Mouse (Mus musculus) CH12.LX (cell line): ENCODE results near the gene Ntm. TPM values are rescaled to one million over a fixed set of nuclear protein-coding genes. Genes with fewer than 3 reads are reported as not detected.

Experiments used
- DNase-seq: peaks from one replicate; pipeline ENCODE4 v3.0.0-alpha.2; 2013; ENCODE audit errors: extremely low read depth
- H3K27ac ChIP-seq: 2 replicates; pipeline ENCODE4 v1.5.1; 2012; ENCODE audit warnings: low read depth, mild to moderate bottlenecking, control low read depth, moderate library complexity; ENCODE audit not compliant: insufficient read depth
- H3K27me3 ChIP-seq: replicated peaks from 2 replicates; pipeline ENCODE3; 2012; ENCODE audit warnings: inconsistent platforms
- H3K36me3 ChIP-seq, 2 experiments: replicated peaks in 1 of 2; 2 replicates each; pipeline versions ENCODE3 to v1.6.1; 2012; ENCODE audit warnings: inconsistent platforms in 1 of 2, low read length in 1 of 2, mild to moderate bottlenecking in 1 of 2, mixed read lengths in 1 of 2, moderate library complexity in 1 of 2; ENCODE audit not compliant: control insufficient read depth in 1 of 2, insufficient read depth in 1 of 2
- H3K4me1 ChIP-seq, 2 experiments: 2 replicates each; pipeline ENCODE4 v1.6.1; 2012; ENCODE audit warnings: inconsistent platforms in 1 of 2, moderate library complexity in 1 of 2; ENCODE audit not compliant: insufficient read depth in 2 of 2, control insufficient read depth in 1 of 2
- H3K4me2 ChIP-seq: 2 replicates; pipeline ENCODE4 v1.6.1; 2012; ENCODE audit warnings: low read depth, mild to moderate bottlenecking, control low read depth; ENCODE audit not compliant: poor library complexity, insufficient read depth, severe bottlenecking
- H3K4me3 ChIP-seq, 3 experiments: fragments of 150-350 bp in 1 of 3; sonication (generic) in 1 of 3; replicated peaks in 1 of 3; 2 replicates each; pipeline versions ENCODE3 to v1.5.1; 2011 to 2012; ENCODE audit warnings: low read depth in 2 of 3, low read length in 2 of 3, mild to moderate bottlenecking in 2 of 3, moderate library complexity in 2 of 3, control low read depth in 1 of 3, improper control_type of control experiment in 1 of 3, inconsistent platforms in 1 of 3, mixed read lengths in 1 of 3; ENCODE audit not compliant: poor library complexity in 1 of 3
- H3K79me2 ChIP-seq: replicated peaks from 2 replicates; pipeline ENCODE4 v1.6.1; 2012; ENCODE audit warnings: mild to moderate bottlenecking, moderate library complexity; ENCODE audit not compliant: control insufficient read depth, poor library complexity, insufficient read depth, severe bottlenecking; ENCODE audit errors: extremely low read depth
- H3K9ac ChIP-seq: 2 replicates; pipeline ENCODE4 v1.6.1; 2012; ENCODE audit warnings: low read depth, mild to moderate bottlenecking, control low read depth, moderate library complexity; ENCODE audit not compliant: insufficient read depth
- H3K9me3 ChIP-seq: replicated peaks from 2 replicates; pipeline ENCODE3; 2012; ENCODE audit warnings: low read length, inconsistent platforms, mixed read lengths
- CHD1 ChIP-seq: IDR thresholded peaks from 2 replicates; pipeline ENCODE4 v1.6.1; 2012; ENCODE audit warnings: low read depth, low read length, improper control_type of control experiment, inconsistent platforms
- CHD2 ChIP-seq: IDR thresholded peaks from 2 replicates; pipeline ENCODE4 v1.6.1; 2011; ENCODE audit warnings: low read length, improper control_type of control experiment
- ELF1 ChIP-seq: IDR thresholded peaks from 2 replicates; pipeline ENCODE4 v1.6.1; 2014; ENCODE audit warnings: low read depth, mild to moderate bottlenecking, inconsistent platforms, low read length, improper control_type of control experiment
- EP300 ChIP-seq: IDR thresholded peaks from 2 replicates; pipeline ENCODE4 v1.6.1; 2011; ENCODE audit warnings: low read length, improper control_type of control experiment
- ETS1 ChIP-seq: conservative IDR thresholded peaks from 2 replicates; pipeline ENCODE4 v1.6.1; 2012; ENCODE audit warnings: low read depth, mild to moderate bottlenecking, inconsistent platforms, low read length, improper control_type of control experiment, moderate library complexity
- GABPA ChIP-seq: IDR thresholded peaks from 2 replicates; pipeline ENCODE4 v1.6.1; 2012; ENCODE audit warnings: low read depth, low read length, improper control_type of control experiment, inconsistent platforms; ENCODE audit not compliant: insufficient replicate concordance
- HCFC1 ChIP-seq: IDR thresholded peaks from 2 replicates; pipeline ENCODE4 v1.6.1; 2012; ENCODE audit warnings: low read depth, mild to moderate bottlenecking, inconsistent platforms, low read length, improper control_type of control experiment
- JUN ChIP-seq: IDR thresholded peaks from 2 replicates; pipeline ENCODE4 v1.6.1; 2011; ENCODE audit warnings: low read depth, mild to moderate bottlenecking, low read length, improper control_type of control experiment, moderate library complexity; ENCODE audit not compliant: insufficient read depth
- MAX ChIP-seq: IDR thresholded peaks from 2 replicates; pipeline ENCODE4 v1.6.1; 2011; ENCODE audit warnings: low read length, improper control_type of control experiment
- MEF2A ChIP-seq: IDR thresholded peaks from 2 replicates; pipeline ENCODE4 v1.6.1; 2014; ENCODE audit warnings: low read depth, mild to moderate bottlenecking, inconsistent platforms, low read length, improper control_type of control experiment, borderline replicate concordance
- MYC ChIP-seq: IDR thresholded peaks from 2 replicates; pipeline ENCODE4 v1.6.1; 2011; ENCODE audit warnings: low read depth, mild to moderate bottlenecking, improper control_type of control experiment, low read length
- NRF1 ChIP-seq: IDR thresholded peaks from 2 replicates; pipeline ENCODE4 v1.6.1; 2014; ENCODE audit warnings: low read depth, mild to moderate bottlenecking, inconsistent platforms, low read length, improper control_type of control experiment, moderate library complexity
- ZKSCAN1 ChIP-seq: IDR thresholded peaks from 2 replicates; pipeline ENCODE4 v1.6.1; 2012; ENCODE audit warnings: low read depth, inconsistent platforms, low read length, improper control_type of control experiment, borderline replicate concordance
- dilution Hi-C: fragments of 300-500 bp; cut with MboI; formaldehyde crosslinking; loops from 2 replicates; pipeline ENCODE4 v1.14.3; 2020; ENCODE audit warnings: low sequenced_read_pairs; ENCODE audit not compliant: extremely low pct_unique_long_range_greater_than_20kb, extremely low pct_ligation_motif_present
- in situ Hi-C: fragments of 300-500 bp; cut with MboI; formaldehyde crosslinking; loops from 3 replicates; pipeline ENCODE4 v1.14.3; 2019; ENCODE audit warnings: low sequenced_read_pairs, low pct_ligation_motif_present, low pct_unique_long_range_greater_than_20kb, mixed read lengths
- polyA plus RNA-seq: library from polyadenylated mRNA; unstranded; fragments of >175 nt; gene quantifications from 2 replicates; pipeline ENCODE4 v1.2.1, GENCODE M21; 2012; ENCODE audit warnings: low read depth; ENCODE audit not compliant: insufficient read length
- total RNA-seq, 2 experiments: library from RNA; depleted of rRNA; stranded (reverse); fragments of 300-350 nt in 1 of 2; fragments of >200 nt in 1 of 2; gene quantifications; 2 replicates each; pipeline ENCODE4 v1.2.3; 2012 to 2014

The Ntm gene
- total and polyA plus RNA-seq, 3 experiments: not detected

GRCm38 (mm10) chr9:29412181-29412771 lies 550.7 kb downstream of the Ntm start:
- no peak for DNase-seq
- Histone ChIP-seq H3K79me2 (no peaks in the 10 kb centered on the region), H3K27me3 (no peaks in the 10 kb centered on the region), H3K4me2 (no peak overlapping the region), H3K4me1 (no peaks in the 10 kb centered on the region), H3K9me3 (peaks cover 74% of the 10 kb centered on the region), H3K36me3 (no peaks in the 10 kb centered on the region), H3K9ac (no peak overlapping the region), H3K27ac (no peak overlapping the region), H3K4me3 (no peak overlapping the region)
- dilution Hi-C loops: no loop called here
- in situ Hi-C loops: no loop called here
- TF ChIP-seq EP300: no peak
- no peak for TF ChIP-seq MYC
- TF ChIP-seq JUN: no peak
- no peak for TF ChIP-seq ELF1
- TF ChIP-seq MEF2A: no peak
- no peak for TF ChIP-seq GABPA

DNA sequence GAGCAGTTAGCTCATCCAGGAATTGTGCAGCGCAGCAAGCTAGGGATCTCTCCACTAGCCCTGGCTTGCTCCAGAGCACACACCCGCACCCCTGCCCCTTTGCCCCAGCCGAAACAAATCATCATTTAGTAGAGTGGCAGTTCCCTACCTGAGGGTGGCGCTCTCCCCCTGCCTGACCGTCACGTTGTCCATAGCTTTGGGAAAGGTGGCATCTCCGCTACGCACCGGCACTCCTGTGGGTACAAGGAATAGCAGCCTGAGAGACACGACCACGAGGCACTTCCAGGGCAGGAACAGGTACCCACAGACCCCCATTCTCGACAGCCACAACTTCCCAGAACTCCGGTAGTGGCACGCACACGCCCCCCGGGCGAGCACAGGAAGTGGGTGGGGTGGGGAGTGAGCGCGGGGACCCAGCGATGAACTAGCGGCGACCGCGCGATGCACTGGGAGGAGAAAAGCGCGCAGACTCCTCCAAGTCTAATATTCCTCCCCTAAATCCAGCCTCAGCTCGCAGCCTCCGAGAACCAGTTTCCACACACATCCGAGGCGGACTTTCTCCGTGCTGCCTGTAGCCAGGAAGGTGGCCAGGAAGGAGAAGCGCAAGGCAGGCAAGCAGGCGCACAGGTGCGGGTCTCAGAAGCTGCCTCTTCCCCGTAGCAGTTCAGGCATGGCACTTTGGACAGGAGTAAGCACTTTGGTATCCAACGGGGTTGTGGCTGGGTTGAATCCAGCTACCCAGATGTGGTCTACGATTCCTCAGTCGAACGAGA lies 551.3 kb downstream of the Ntm start:
- Histone ChIP-seq H3K27me3 (no peaks in the 10 kb centered on the region), H3K4me3 (no peak overlapping the region), H3K36me3 (no peaks in the 10 kb centered on the region), H3K4me2 (no peak overlapping the region), H3K27ac (no peak overlapping the region), H3K9ac (no peak overlapping the region), H3K9me3 (peaks cover 74% of the 10 kb centered on the region), H3K4me1 (no peaks in the 10 kb centered on the region), H3K79me2 (no peaks in the 10 kb centered on the region)
- DNase-seq: no peak
- no peak for TF ChIP-seq HCFC1
- TF ChIP-seq MYC: no peak
- no peak for TF ChIP-seq ETS1
- no peak for TF ChIP-seq ZKSCAN1
- TF ChIP-seq CHD2: no peak
- TF ChIP-seq JUN: no peak
- TF ChIP-seq CHD1: no peak
- no peak for TF ChIP-seq MAX
- TF ChIP-seq NRF1: no peak
- TF ChIP-seq GABPA: no peak
- in situ Hi-C loops (no loop called here), dilution Hi-C loops (no loop called here)
